Mouse (Mus musculus) lung, embryonic 16.5 days (tissue): ENCODE results near the gene Vps13c. TPM values are rescaled to one million over a fixed set of nuclear protein-coding genes. Genes with fewer than 3 reads are reported as not detected.

Experiments
- ATAC-seq: fragments of 200-750 bp; cut with Nextera tagmentation; 2 replicates; pipeline ENCODE4 v1.8.0; 2017; ENCODE audit warnings: low read depth, mild to moderate bottlenecking, moderate library complexity
- H3K27ac ChIP-seq: fragments of 300-500 bp; sonication (generic); 2 replicates; pipeline ENCODE4 v1.5.1; 2014; ENCODE audit warnings: mild to moderate bottlenecking, control low read depth, low read length
- H3K27me3 ChIP-seq: fragments of 300-500 bp; sonication (generic); 2 replicates; pipeline ENCODE4 v1.6.1; 2014; ENCODE audit warnings: low read depth, low read length, mixed read lengths; ENCODE audit not compliant: control insufficient read depth, insufficient read depth
- H3K36me3 ChIP-seq: fragments of 300-500 bp; sonication (generic); 2 replicates; pipeline ENCODE4 v1.6.1; 2014; ENCODE audit warnings: low read length; ENCODE audit not compliant: control insufficient read depth, insufficient read depth
- H3K4me1 ChIP-seq: fragments of 300-500 bp; sonication (generic); replicated peaks from 2 replicates; pipeline ENCODE4 v1.6.1; 2014; ENCODE audit warnings: low read length, mixed read lengths; ENCODE audit not compliant: control insufficient read depth, insufficient read depth
- H3K4me2 ChIP-seq: fragments of 300-500 bp; sonication (generic); 2 replicates; pipeline ENCODE4 v1.6.1; 2014; ENCODE audit warnings: low read depth, low read length, control low read depth
- H3K4me3 ChIP-seq: fragments of 300-500 bp; sonication (generic); 2 replicates; pipeline ENCODE4 v1.5.1; 2014; ENCODE audit warnings: mild to moderate bottlenecking, low read length, control low read depth
- H3K9ac ChIP-seq: fragments of 300-500 bp; sonication (generic); 2 replicates; pipeline ENCODE4 v1.6.1; 2014; ENCODE audit warnings: low read length, control low read depth
- H3K9me3 ChIP-seq: fragments of 300-500 bp; sonication (generic); 2 replicates; pipeline ENCODE4 v1.6.1; 2016; ENCODE audit warnings: low read length; ENCODE audit not compliant: control insufficient read depth
- WGBS: fragments of 180-500 bp; shearing (Covaris S2); extraction: QIAGEN DNeasy Blood & Tissue Kit; methylation state at CpG from one replicate; pipeline ENCODE4 v1.1.7; 2014; 5-methylcytosine and 5-hydroxymethylcytosine counted together
- polyA plus RNA-seq: library from polyadenylated mRNA; unstranded; fragments of >200 nt; fragmentation: Nextera tagmentation; extraction: Ambion mirVana; gene quantifications from 2 replicates; pipeline ENCODE4 v1.2.1, GENCODE M21; 2015

Vps13c gene
- polyA plus RNA-seq, 1 experiment from 2014 or later = 5.8 TPM

- no peak for ATAC-seq
- Histone ChIP-seq H3K9ac (no peak overlapping the region), H3K27me3 (no peaks in the 10 kb centered on the region), H3K4me1 (peaks cover 16% of the 10 kb centered on the region; the same call in 1 of the 2 replicates), H3K27ac (no peak overlapping the region), H3K36me3 (no peaks in the 10 kb centered on the region), H3K4me3 (no peak overlapping the region), H3K9me3 (no peaks in the 10 kb centered on the region), H3K4me2 (no peak overlapping the region)
- WGBS = 48% methylated on average over 5 of the region's 5 CpGs
Measured at GRCm38 (mm10) chr9:67845648-67846047, 5.5 kb downstream of the Vps13c start.

- no peak overlapping the region for H3K9ac ChIP-seq
- peaks cover 13% of the 10 kb centered on the region; the same call in 1 of the 2 replicates for H3K4me1 ChIP-seq
- no peaks in the 10 kb centered on the region for H3K9me3 ChIP-seq
- ATAC-seq = no peak
- H3K36me3 ChIP-seq = no peaks in the 10 kb centered on the region
- no peak overlapping the region for H3K4me3 ChIP-seq
- H3K4me2 ChIP-seq = no peak overlapping the region
- H3K27me3 ChIP-seq = no peaks in the 10 kb centered on the region
- WGBS = 97% methylated on average over 2 of the region's 2 CpGs
- no peak overlapping the region for H3K27ac ChIP-seq
Measured at GRCm38 (mm10) chr9:67846089-67846488, 5.9 kb downstream of the Vps13c start.

- 89% methylated on average over 3 of the region's 3 CpGs for WGBS
- H3K4me3 ChIP-seq = no peak overlapping the region
- ATAC-seq = no peak
- no peaks in the 10 kb centered on the region for H3K9me3 ChIP-seq
- no peak overlapping the region for H3K4me2 ChIP-seq
- no peak overlapping the region for H3K27ac ChIP-seq
- H3K9ac ChIP-seq = no peak overlapping the region
- H3K27me3 ChIP-seq = no peaks in the 10 kb centered on the region
- no peaks in the 10 kb centered on the region for H3K36me3 ChIP-seq
- peaks cover 6% of the 10 kb centered on the region; the same call in 1 of the 2 replicates for H3K4me1 ChIP-seq
Measured at GRCm38 (mm10) chr9:67847606-67848005, 7.4 kb downstream of the Vps13c start.

GRCm38 (mm10) chr9:67849397-67849796 lies 9.2 kb downstream of the Vps13c start:
- Histone ChIP-seq H3K27ac (no peak overlapping the region), H3K4me1 (peaks cover 4% of the 10 kb centered on the region; the same call in 1 of the 2 replicates), H3K4me2 (no peak overlapping the region), H3K4me3 (no peak overlapping the region), H3K36me3 (no peaks in the 10 kb centered on the region), H3K27me3 (no peaks in the 10 kb centered on the region), H3K9me3 (no peaks in the 10 kb centered on the region), H3K9ac (no peak overlapping the region)
- ATAC-seq = no peak
- 56% methylated on average over 12 of the region's 12 CpGs for WGBS

GRCm38 (mm10) chr9:67849846-67850245 lies 9.7 kb downstream of the Vps13c start:
- no peaks in the 10 kb centered on the region for H3K27me3 ChIP-seq
- no peaks in the 10 kb centered on the region for H3K9me3 ChIP-seq
- no peak overlapping the region for H3K4me2 ChIP-seq
- peaks cover 4% of the 10 kb centered on the region; the same call in 1 of the 2 replicates for H3K4me1 ChIP-seq
- 77% methylated on average over 3 of the region's 3 CpGs for whole genome bisulfite sequencing
- no peak for ATAC-seq
- peaks cover 2% of the 10 kb centered on the region; the same call in 1 of the 2 replicates for H3K36me3 ChIP-seq
- H3K27ac ChIP-seq = no peak overlapping the region
- no peak overlapping the region for H3K9ac ChIP-seq
- H3K4me3 ChIP-seq = no peak overlapping the region

- no peak overlapping the region for H3K4me2 ChIP-seq
- H3K4me3 ChIP-seq = no peak overlapping the region
- no peak for ATAC-seq
- H3K27me3 ChIP-seq = no peaks in the 10 kb centered on the region
- no peaks in the 10 kb centered on the region for H3K9me3 ChIP-seq
- WGBS = 82% methylated on average over 4 of the region's 4 CpGs
- H3K36me3 ChIP-seq = peaks cover 8% of the 10 kb centered on the region; the same call in 1 of the 2 replicates
- no peaks in the 10 kb centered on the region; the same call in 1 of the 2 replicates for H3K4me1 ChIP-seq
- no peak overlapping the region for H3K9ac ChIP-seq
- H3K27ac ChIP-seq = no peak overlapping the region
Measured at GRCm38 (mm10) chr9:67851150-67851549, 11.0 kb downstream of the Vps13c start.

- 67% methylated on average over 2 of the region's 2 CpGs for WGBS
- ATAC-seq = no peak
Measured at GRCm38 (mm10) chr9:67860273-67860672, 20.1 kb downstream of the Vps13c start.

GRCm38 (mm10) chr9:67863332-67863731 lies 23.1 kb downstream of the Vps13c start:
- Histone ChIP-seq H3K9ac (no peak overlapping the region), H3K4me2 (no peak overlapping the region), H3K4me1 (no peaks in the 10 kb centered on the region), H3K36me3 (no peaks in the 10 kb centered on the region), H3K4me3 (no peak overlapping the region), H3K9me3 (no peaks in the 10 kb centered on the region), H3K27me3 (no peaks in the 10 kb centered on the region), H3K27ac (no peak overlapping the region)
- WGBS = 86% methylated on average over 5 of the region's 5 CpGs
- ATAC-seq = no peak

More at GRCm38 (mm10) chr9:67860273-67860672, 20.1 kb downstream of the Vps13c start:
- Histone ChIP-seq H3K4me3 (no peak overlapping the region), H3K36me3 (peaks cover 5% of the 10 kb centered on the region; the same call in 1 of the 2 replicates), H3K9me3 (no peaks in the 10 kb centered on the region), H3K4me2 (no peak overlapping the region), H3K27ac (no peak overlapping the region), H3K27me3 (no peaks in the 10 kb centered on the region), H3K9ac (no peak overlapping the region), H3K4me1 (no peaks in the 10 kb centered on the region)

GRCm38 (mm10) chr9:67864011-67864410 lies 23.8 kb downstream of the Vps13c start:
- no peaks in the 10 kb centered on the region for H3K4me1 ChIP-seq
- no peak overlapping the region for H3K9ac ChIP-seq
- no peak overlapping the region for H3K27ac ChIP-seq
- H3K36me3 ChIP-seq = no peaks in the 10 kb centered on the region
- H3K27me3 ChIP-seq = no peaks in the 10 kb centered on the region
- 33% methylated on average over 4 of the region's 4 CpGs for WGBS
- ATAC-seq = no peak
- H3K4me3 ChIP-seq = no peak overlapping the region
- H3K4me2 ChIP-seq = no peak overlapping the region
- H3K9me3 ChIP-seq = no peaks in the 10 kb centered on the region

GRCm38 (mm10) chr9:67865411-67865810 lies 25.2 kb downstream of the Vps13c start:
- H3K4me3 ChIP-seq = no peak overlapping the region
- 32% methylated on average over 7 of the region's 7 CpGs for WGBS
- H3K27me3 ChIP-seq = no peaks in the 10 kb centered on the region
- no peaks in the 10 kb centered on the region for H3K4me1 ChIP-seq
- no peaks in the 10 kb centered on the region for H3K9me3 ChIP-seq
- H3K4me2 ChIP-seq = no peak overlapping the region
- ATAC-seq = no peak
- H3K27ac ChIP-seq = no peak overlapping the region
- no peaks in the 10 kb centered on the region for H3K36me3 ChIP-seq
- H3K9ac ChIP-seq = no peak overlapping the region
